Mouse (Mus musculus) brain, adult 2 months (tissue): Measurements from ENCODE around the gene 9330161L09Rik.

Source experiments
- DNase-seq: peaks from one replicate; pipeline ENCODE4 v3.0.0; 2011; ENCODE audit warnings: low read depth, low spot score

Gene 9330161L09Rik

DNA sequence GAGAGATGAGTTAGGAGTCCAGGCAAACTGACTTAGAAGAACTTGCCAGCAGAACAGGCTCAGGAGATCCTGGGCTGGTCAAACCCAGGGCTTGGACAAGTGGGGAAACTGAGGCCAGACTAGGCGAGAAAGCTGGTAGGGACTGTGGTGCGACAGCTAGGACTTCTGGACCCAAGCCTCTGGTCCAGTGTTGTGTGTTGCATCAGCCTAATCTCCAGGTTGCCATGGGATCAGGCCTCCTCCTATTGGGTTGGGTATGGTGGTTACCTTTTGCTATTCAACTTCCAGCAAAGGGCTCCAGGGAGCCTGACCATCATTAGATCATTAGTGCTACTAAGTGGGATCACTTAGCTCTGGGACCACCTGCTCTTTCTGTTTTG, 18.3 kb downstream of the 9330161L09Rik start:
- DNase-seq, result no peak

DNA sequence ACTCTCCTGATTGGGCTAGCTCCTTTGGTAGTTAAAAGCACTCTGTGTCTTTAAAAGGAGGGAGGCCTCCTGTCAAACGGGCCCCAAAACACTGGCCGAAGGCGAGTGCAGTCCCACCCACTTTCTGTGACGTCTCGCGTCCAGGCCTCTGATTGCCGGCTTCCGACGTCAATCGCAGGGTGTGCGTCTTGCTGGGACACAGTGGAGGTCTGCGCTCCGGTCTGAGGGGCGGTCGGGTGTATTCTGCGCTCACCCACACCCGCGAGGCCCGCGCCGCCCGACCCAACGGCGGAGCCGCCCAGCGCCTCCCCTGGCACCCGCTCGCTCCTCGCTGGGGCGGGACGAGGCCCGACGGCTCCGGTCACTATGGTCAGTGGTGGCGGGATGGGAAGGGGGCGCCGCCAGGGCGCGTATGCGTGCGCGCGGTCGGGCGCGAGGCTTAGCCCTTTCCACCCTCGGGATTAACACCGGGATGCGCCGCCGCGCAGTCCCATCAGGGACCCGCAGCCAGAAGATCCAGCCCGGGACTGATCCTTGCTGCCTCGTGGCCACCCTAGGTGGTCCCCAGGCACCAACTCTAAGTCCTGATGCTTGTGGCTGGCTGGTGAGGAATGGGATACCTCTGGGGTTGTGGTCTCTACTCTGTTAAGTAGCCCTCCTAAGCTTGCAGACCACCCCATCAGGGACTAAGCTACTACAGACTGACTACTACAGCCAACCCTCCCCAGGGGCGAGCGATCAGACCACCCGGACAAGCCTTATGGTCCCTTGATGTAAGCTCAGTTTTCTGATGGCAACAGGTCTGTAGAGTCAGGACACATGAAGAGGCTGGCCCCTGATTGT, 18.9 kb downstream of the 9330161L09Rik start, which contains the start of gene Otub2:
Otub2 (plus strand) TSS at position 178 of the 843 bp plus-strand sequence.
- DNase-seq, result peak; percentile 99

GRCm38 (mm10) chr12:103380226-103380625, 27.4 kb downstream of the 9330161L09Rik start:
- peak; percentile 75 for DNase-seq

DNA sequence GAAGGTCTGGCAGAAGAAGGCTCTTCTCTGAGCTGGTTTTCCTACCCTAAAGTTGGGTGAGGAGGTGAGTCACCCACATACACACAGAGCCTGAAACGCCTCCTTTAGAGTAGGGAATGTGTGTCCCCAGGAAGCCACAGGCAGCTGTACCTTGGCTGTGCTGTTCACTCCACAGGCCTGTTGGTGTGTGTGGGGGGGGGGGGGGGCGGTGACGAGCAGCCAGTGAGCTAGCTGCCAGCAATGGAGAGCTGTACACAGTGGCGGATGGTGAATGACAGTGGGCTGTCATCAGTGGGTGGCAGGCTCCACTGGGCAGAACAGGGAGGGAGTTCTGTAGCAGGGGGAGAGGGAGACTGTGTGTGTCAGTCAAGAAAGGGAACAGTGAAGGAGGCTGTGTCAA, 30.8 kb downstream of the 9330161L09Rik start:
- DNase-seq, result peak; percentile 89

- peak; percentile 88 for DNase-seq
These were observed 31.5 kb downstream of the 9330161L09Rik start for GRCm38 (mm10) chr12:103376124-103376523.

GRCm38 (mm10) chr12:103373530-103374236, 33.9 kb downstream of the 9330161L09Rik start:
- DNase-seq, result no peak

GRCm38 (mm10) chr12:103371711-103372110, 35.9 kb downstream of the 9330161L09Rik start:
- peak; percentile 62 for DNase-seq

DNA sequence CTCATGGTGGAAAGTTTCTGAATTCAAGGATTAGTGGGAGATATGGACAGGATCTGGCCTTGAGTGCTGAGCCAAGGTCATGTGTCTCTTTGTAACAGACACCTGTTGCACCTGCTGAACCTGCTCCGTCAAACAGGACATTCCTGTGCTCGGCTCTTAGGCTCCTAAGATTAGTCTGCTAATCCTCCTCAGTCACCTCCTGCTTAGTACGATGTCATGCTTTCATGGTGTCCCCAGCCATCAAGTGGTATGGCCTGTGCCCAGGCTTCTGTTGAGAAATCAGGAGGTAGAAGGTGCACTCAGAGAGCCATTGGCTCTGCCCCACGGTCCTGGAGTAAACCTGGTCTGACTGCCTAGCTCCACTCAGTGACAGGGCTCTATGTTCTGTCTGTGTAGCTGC, 36.8 kb downstream of the 9330161L09Rik start:
- no peak for DNase-seq

- DNase-seq, result no peak
These were observed 38.8 kb downstream of the 9330161L09Rik start for GRCm38 (mm10) chr12:103368777-103369176.

- no peak for DNase-seq
These were observed 39.3 kb downstream of the 9330161L09Rik start for GRCm38 (mm10) chr12:103368326-103368669.

GRCm38 (mm10) chr12:103367620-103368325, 39.8 kb downstream of the 9330161L09Rik start:
- peak; percentile 62 for DNase-seq

- no peak for DNase-seq
These were observed 40.4 kb downstream of the 9330161L09Rik start for GRCm38 (mm10) chr12:103367171-103367570.

DNA sequence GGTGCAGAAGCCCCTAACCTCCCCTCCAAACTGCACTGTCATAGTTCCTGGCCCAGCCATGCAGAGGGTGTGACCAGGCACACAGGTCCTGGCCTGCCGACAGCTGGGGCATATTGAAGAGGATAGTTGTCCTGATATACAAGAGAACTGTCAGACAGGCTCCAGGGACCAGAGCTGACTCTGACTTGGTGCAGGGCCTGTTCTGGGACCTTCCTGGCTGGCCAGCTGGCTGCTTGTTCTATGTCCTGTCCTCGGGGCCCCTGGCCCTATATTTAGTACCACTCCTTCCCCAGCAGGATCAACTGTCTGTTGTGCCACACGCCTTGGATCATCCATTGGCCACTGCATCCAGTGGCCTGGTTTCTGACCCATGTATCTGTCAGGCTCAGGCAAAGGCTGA, 45.3 kb downstream of the 9330161L09Rik start:
- DNase-seq, result no peak

GRCm38 (mm10) chr12:103361539-103362307, 45.9 kb downstream of the 9330161L09Rik start:
- DNase-seq, result no peak

GRCm38 (mm10) chr12:103360812-103361211, 46.8 kb downstream of the 9330161L09Rik start:
- no peak for DNase-seq

DNA sequence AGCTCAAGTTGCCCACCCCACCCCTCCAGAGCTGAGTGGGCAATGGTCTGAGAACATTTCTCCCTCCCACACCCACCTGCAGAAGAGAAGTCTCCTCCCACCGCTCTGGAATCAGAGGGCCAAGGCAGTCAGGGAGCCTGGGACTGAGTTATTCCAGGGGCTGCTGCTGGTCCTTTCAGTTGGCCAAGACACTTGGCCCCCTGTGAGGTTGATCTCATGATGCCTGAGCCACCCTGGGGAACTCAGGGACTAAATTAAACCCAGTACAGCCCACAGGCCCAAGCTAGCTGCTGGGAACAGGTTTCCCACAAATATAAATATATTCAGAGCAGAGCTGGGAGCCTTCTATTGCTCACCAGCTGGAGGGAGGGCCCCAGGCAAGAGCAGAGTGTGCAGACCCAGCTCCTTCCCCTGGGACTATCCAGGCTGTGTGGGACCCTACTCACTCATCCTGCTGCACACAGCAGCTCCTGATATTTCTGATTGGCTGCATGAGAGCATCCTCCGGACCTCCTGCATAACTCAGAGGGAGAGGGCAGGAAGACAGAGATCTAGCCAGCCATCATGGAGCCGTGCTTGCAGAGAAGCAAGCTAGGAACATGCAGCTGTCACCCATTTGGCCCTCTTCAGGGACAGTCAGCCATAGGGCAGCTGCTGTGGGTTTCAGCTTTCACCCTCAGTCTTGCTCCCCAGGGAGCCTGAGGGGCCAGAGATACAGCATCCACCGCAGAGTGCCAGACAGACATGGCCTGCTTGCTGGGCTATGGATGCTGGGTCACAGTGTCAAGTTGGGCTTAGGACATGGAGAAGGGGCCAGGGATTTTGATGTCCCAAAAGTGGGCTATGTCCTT, 48.4 kb downstream of the 9330161L09Rik start:
- DNase-seq, result peak; percentile 39

- peak; percentile 40 for DNase-seq
These were observed 49.4 kb downstream of the 9330161L09Rik start for GRCm38 (mm10) chr12:103358216-103358615.
